Mouse (Mus musculus): ENCODE measurements around the gene Gm28043.
A peak's percentile ranks its signal among the peaks of the same experiment; 100 is the strongest.

Gene Gm28043

GRCm38 (mm10) chr17:29627285-29627684 lies 12.6 kb downstream of the Gm28043 start:
- no peak for DNase-seq (ENCODE audit: low spot score in 2 of 2)

GRCm38 (mm10) chr17:29628946-29629345 lies 14.3 kb downstream of the Gm28043 start:
- DNase-seq (ENCODE audit: low spot score in 2 of 2): no peak

GRCm38 (mm10) chr17:29629620-29630019 lies 14.9 kb downstream of the Gm28043 start:
- DNase-seq (ENCODE audit: low spot score in 2 of 2): no peak

GRCm38 (mm10) chr17:29632312-29632711 lies 17.6 kb downstream of the Gm28043 start:
- no peak for DNase-seq (ENCODE audit: low spot score in 2 of 2)

- no peak for DNase-seq (ENCODE audit: low spot score in 2 of 2)
These were observed 20.8 kb downstream of the Gm28043 start for GRCm38 (mm10) chr17:29635492-29635891.

GRCm38 (mm10) chr17:29636118-29636517 lies 21.4 kb downstream of the Gm28043 start:
- no peak for DNase-seq (ENCODE audit: low spot score in 2 of 2)

- DNase-seq (ENCODE audit: low spot score in 2 of 2): no peak
These were observed 22.7 kb downstream of the Gm28043 start for GRCm38 (mm10) chr17:29637377-29637776.

GRCm38 (mm10) chr17:29637895-29638294 lies 23.2 kb downstream of the Gm28043 start:
- DNase-seq (ENCODE audit: low spot score in 2 of 2): no peak

- no peak for DNase-seq (ENCODE audit: low spot score in 2 of 2)
These were observed 26.3 kb downstream of the Gm28043 start for GRCm38 (mm10) chr17:29640971-29641370.

- DNase-seq (ENCODE audit: low spot score in 2 of 2): no peak
These were observed 27.5 kb downstream of the Gm28043 start for GRCm38 (mm10) chr17:29642219-29642618.

GRCm38 (mm10) chr17:29658249-29658648 lies 43.6 kb downstream of the Gm28043 start:
- DNase-seq (ENCODE audit: low spot score in 2 of 2): no peak

- DNase-seq (ENCODE audit: low spot score in 2 of 2): peak; percentile 86 to 93
These were observed 45.5 kb downstream of the Gm28043 start, which contains the start of gene Cmtr1 for GRCm38 (mm10) chr17:29660076-29660761. Gene Cmtr1, plus strand, starts transcription at chr17:29660595.

- DNase-seq (ENCODE audit: low spot score in 2 of 2): no peak
These were observed 46.2 kb downstream of the Gm28043 start for GRCm38 (mm10) chr17:29660762-29661391.

GRCm38 (mm10) chr17:29662145-29662544 lies 47.5 kb downstream of the Gm28043 start:
- no peak for DNase-seq (ENCODE audit: low spot score in 2 of 2)

GRCm38 (mm10) chr17:29668051-29668986 lies 53.6 kb downstream of the Gm28043 start:
- DNase-seq (ENCODE audit: low spot score in 2 of 2): peak in 1 of 2 experiments; percentile 15

GRCm38 (mm10) chr17:29669030-29669429 lies 54.4 kb downstream of the Gm28043 start:
- no peak for DNase-seq (ENCODE audit: low spot score in 2 of 2)

GRCm38 (mm10) chr17:29669936-29670335 lies 55.3 kb downstream of the Gm28043 start:
- no peak for DNase-seq (ENCODE audit: low spot score in 2 of 2)

- DNase-seq (ENCODE audit: low spot score in 2 of 2): no peak
These were observed 56.3 kb downstream of the Gm28043 start for GRCm38 (mm10) chr17:29671021-29671420.

GRCm38 (mm10) chr17:29673325-29673724 lies 58.6 kb downstream of the Gm28043 start:
- DNase-seq (ENCODE audit: low spot score in 2 of 2): no peak

GRCm38 (mm10) chr17:29678526-29678925 lies 63.9 kb downstream of the Gm28043 start:
- DNase-seq (ENCODE audit: low spot score in 2 of 2): no peak

GRCm38 (mm10) chr17:29679038-29679767 lies 64.5 kb downstream of the Gm28043 start:
- no peak for DNase-seq (ENCODE audit: low spot score in 2 of 2)

- no peak for DNase-seq (ENCODE audit: low spot score in 2 of 2)
These were observed 65.5 kb downstream of the Gm28043 start for GRCm38 (mm10) chr17:29680174-29680573.

All from frontal cortex, postnatal 25 days (tissue).